Mouse (Mus musculus) forebrain, embryonic 10.5 days (tissue): ENCODE results near the gene Vamp2. TPM values are rescaled to one million over a fixed set of nuclear protein-coding genes. Genes with fewer than 3 reads are reported as not detected.
"Not testable (repeated sequence)": the region's sequence is repeated elsewhere in the genome, so short reads cannot be mapped to it uniquely, and the experiment has no call there.

Experiments
- DNase-seq: peaks from one replicate; pipeline ENCODE4 v3.0.0-alpha.2; 2017; ENCODE audit warnings: low spot score; ENCODE audit errors: extremely low spot score
- H3K27ac ChIP-seq: fragments of 300-500 bp; sonication (generic); 2 replicates; pipeline ENCODE4 v1.5.1; 2016; ENCODE audit warnings: mild to moderate bottlenecking
- H3K27me3 ChIP-seq: fragments of 300-500 bp; sonication (generic); 2 replicates; pipeline ENCODE4 v1.6.1; 2016; ENCODE audit warnings: mild to moderate bottlenecking; ENCODE audit not compliant: poor library complexity, severe bottlenecking
- H3K36me3 ChIP-seq: fragments of 300-500 bp; sonication (generic); replicated peaks from 2 replicates; pipeline ENCODE4 v1.6.1; 2016; ENCODE audit warnings: mild to moderate bottlenecking, moderate library complexity
- H3K4me1 ChIP-seq: fragments of 300-500 bp; sonication (generic); 2 replicates; pipeline ENCODE4 v1.6.1; 2016
- H3K4me3 ChIP-seq: fragments of 300-500 bp; sonication (generic); 2 replicates; pipeline ENCODE4 v1.5.1; 2016; ENCODE audit warnings: mild to moderate bottlenecking, moderate library complexity
- H3K9me3 ChIP-seq: fragments of 300-500 bp; sonication (generic); 2 replicates; pipeline ENCODE4 v1.6.1; 2016; ENCODE audit warnings: mild to moderate bottlenecking, moderate library complexity
- WGBS: fragments of 180-500 bp; shearing (Covaris S2); methylation state at CpG from one replicate; pipeline ENCODE4 v1.1.7; 2016; 5-methylcytosine and 5-hydroxymethylcytosine counted together
- polyA plus RNA-seq: library from polyadenylated mRNA; unstranded; fragments of >200 nt; fragmentation: Nextera tagmentation; extraction: Ambion mirVana; gene quantifications from 2 replicates; pipeline ENCODE4 v1.2.1, GENCODE M21; 2016

Vamp2 gene
- polyA plus RNA-seq, 1 experiment from 2014 or later, result 57.6 TPM

DNA sequence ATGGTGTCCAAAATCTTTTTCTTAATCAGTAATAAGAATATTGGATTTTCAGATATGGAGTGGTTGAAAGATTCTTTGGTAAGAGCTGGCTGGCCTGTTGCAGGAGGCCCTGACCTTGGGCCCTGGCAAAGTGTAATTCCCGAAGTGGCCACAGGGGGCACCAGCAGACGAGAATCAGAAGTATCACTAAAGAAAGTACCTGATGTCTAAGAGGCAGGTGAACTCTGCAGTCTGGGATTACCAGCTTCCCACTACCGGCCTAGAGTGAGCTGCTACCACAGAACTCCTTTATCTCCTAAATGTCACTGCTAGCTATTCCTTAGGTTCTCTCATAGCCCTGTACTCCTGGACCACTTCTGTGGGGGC lies 4.1 kb downstream of the Vamp2 start:
- Histone ChIP-seq H3K27ac (no peak overlapping the region), H3K9me3 (no peaks in the 10 kb centered on the region), H3K4me3 (no peak overlapping the region; the same call in 1 of the 2 replicates), H3K36me3 (peaks cover 33% of the 10 kb centered on the region), H3K4me1 (peaks cover 67% of the 10 kb centered on the region), H3K27me3 (no peaks in the 10 kb centered on the region)
- DNase-seq, result peak; percentile 84
- 3% methylated on average over 3 of the region's 3 CpGs for WGBS

DNA sequence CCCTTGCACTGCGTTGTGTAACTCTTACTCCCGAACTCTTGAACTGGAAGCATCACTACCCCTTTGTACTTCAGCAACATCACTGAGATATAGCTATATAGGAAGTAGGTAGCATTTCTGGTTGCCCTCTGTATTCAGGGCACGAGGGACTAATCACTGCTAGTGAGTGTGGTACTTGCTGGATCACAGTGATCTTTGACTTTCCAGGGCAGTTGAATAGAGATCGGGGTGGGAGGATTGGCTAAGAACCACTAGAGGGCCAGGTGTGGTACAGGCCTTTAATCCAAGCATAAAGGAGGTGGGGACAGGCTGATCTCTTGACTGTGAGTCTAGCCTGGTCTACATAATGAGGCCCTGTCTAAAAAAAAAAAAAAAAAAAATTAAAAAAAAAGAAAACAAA lies 4.6 kb downstream of the Vamp2 start:
- no peak overlapping the region; the same call in 1 of the 2 replicates for H3K4me3 ChIP-seq
- no peak overlapping the region for H3K27ac ChIP-seq
- H3K9me3 ChIP-seq, result no peaks in the 10 kb centered on the region
- 86% methylated on average over 4 of the region's 4 CpGs for WGBS
- H3K27me3 ChIP-seq, result no peaks in the 10 kb centered on the region
- H3K36me3 ChIP-seq, result peaks cover 33% of the 10 kb centered on the region
- H3K4me1 ChIP-seq, result peaks cover 67% of the 10 kb centered on the region
- DNase-seq, result no peak

DNA sequence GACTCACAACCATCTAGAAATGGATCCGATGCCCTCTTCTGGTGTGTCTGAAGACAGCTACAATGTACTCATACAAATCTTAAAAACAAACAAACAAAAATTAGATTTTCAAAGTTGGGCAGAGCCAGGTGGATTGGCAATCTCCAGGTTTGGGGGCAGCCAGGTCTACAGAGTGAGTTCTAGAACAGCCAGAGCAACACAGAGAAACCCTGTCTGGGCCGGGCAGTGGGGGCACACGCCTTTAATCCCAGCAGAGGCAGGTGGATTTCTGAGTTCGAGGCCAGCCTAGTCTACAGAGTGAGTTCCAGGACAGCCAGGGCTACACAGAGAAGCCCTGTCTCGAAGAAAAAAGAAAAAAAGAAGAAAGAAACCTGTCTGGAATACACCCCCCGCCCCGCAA lies 5.6 kb downstream of the Vamp2 start:
- not testable (repeated sequence) for H3K4me3 ChIP-seq, H3K9me3 ChIP-seq, H3K27ac ChIP-seq, H3K27me3 ChIP-seq, DNase-seq
- H3K36me3 ChIP-seq, result peaks cover 33% of the 10 kb centered on the region
- WGBS, result 88% methylated on average over 7 of the region's 7 CpGs
- H3K4me1 ChIP-seq, result peaks cover 69% of the 10 kb centered on the region

DNA sequence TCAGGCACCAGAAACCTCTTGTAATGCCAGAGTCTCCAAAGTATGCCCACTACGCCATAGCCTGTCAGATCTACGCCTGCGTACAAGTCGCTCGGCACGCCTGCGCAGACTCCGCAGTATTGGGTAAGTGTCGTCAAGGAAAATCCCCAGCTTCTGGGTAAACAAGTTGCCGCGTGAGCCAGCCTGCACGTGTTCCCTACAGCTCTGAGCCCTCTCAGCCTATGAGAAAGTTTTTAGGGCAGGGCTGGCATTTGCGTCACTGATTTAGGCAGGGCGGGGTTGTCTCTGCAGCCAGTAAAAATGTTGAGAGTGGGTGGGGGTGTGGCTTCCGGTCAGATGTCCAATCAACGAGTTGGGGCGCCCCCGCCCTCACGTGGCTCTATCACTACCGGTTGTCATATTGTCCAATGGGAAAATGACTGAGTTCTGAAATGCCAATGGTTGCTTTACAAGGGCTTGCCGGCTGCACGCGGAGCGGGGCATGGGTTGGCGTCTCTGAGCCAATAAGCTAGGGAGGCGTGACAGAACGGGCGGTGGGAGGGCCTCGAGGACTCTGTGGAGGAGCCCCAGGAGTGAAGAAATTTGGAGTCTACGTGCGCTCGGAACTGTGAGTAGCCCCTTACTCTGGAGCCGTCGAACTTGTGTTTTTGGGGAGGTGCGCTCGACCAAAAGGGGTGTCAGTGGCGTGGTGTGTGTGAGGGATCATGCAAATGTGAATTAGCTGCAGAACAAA lies 6.6 kb downstream of the Vamp2 start, which contains the start of gene Per1:
Gene Per1, plus strand, starts transcription at position 521 of the 733 bp plus-strand sequence.
- peak; percentile 99 for DNase-seq
- H3K36me3 ChIP-seq, result peaks cover 28% of the 10 kb centered on the region
- H3K27ac ChIP-seq, result peak within 1 kb of the TSS; percentile 81
- under 1% methylated on average over 37 of the region's 37 CpGs for WGBS
- H3K27me3 ChIP-seq, result no peaks in the 10 kb centered on the region
- peak within 1 kb of the TSS; percentile 65 for H3K4me3 ChIP-seq
- H3K4me1 ChIP-seq, result peaks cover 69% of the 10 kb centered on the region
- no peaks in the 10 kb centered on the region for H3K9me3 ChIP-seq

- H3K27me3 ChIP-seq, result no peaks in the 10 kb centered on the region
- H3K36me3 ChIP-seq, result peaks cover 22% of the 10 kb centered on the region
- H3K4me1 ChIP-seq, result peaks cover 70% of the 10 kb centered on the region
- no peak for DNase-seq
- H3K9me3 ChIP-seq, result no peaks in the 10 kb centered on the region
- H3K27ac ChIP-seq, result peak overlapping the region; percentile 81
- H3K4me3 ChIP-seq, result peak overlapping the region; percentile 65
- 4% methylated on average over 27 of the region's 27 CpGs for WGBS
Measured at GRCm38 (mm10) chr11:69095511-69096231, 7.4 kb downstream of the Vamp2 start.

DNA sequence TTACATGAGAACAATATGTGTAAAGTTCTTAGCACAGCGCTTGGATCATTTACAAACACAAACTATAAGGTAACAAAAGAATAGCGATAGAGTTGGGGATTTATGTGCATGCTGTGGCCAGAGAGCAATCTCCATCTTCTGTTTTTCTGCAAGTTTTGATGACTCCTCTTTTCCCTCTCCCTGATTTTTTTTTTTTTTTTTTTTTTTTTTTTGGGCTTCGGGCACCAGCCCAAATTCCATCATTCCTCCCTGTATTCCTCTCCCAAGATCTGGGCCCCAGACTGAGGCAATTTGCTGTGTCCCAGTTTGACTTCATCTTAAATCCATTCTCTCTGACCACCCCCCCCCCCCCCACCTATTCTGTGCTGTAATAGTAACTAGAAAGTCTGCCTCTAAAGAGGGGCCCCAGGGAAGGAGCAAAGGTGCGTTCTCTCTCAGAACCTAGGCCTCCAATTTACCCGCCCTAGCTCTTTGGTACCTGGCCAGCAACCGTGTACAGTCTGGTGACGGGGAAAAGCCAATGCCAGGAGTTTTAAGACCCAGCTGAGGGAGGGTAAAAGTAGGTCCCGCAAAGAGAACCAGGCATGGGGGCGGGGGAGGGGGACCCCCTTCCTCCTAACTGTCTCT lies 8.2 kb downstream of the Vamp2 start:
- WGBS, result 18% methylated on average over 9 of the region's 9 CpGs
- Histone ChIP-seq H3K4me1 (peaks cover 74% of the 10 kb centered on the region), H3K27ac (peak overlapping the region; percentile 82), H3K9me3 (no peaks in the 10 kb centered on the region), H3K27me3 (no peaks in the 10 kb centered on the region), H3K36me3 (peaks cover 22% of the 10 kb centered on the region), H3K4me3 (peak overlapping the region; percentile 65)
- no peak for DNase-seq

GRCm38 (mm10) chr11:69096987-69097900 lies 9.0 kb downstream of the Vamp2 start:
- no peaks in the 10 kb centered on the region for H3K9me3 ChIP-seq
- peak overlapping the region; percentile 82 for H3K27ac ChIP-seq
- peak; percentile 86 for DNase-seq
- H3K4me3 ChIP-seq, result peak overlapping the region; percentile 65
- WGBS, result 3% methylated on average over 29 of the region's 29 CpGs
- H3K4me1 ChIP-seq, result peaks cover 71% of the 10 kb centered on the region
- peaks cover 24% of the 10 kb centered on the region for H3K36me3 ChIP-seq
- no peaks in the 10 kb centered on the region for H3K27me3 ChIP-seq

- WGBS, result 24% methylated on average over 8 of the region's 8 CpGs
- Histone ChIP-seq H3K4me3 (peak overlapping the region; percentile 65), H3K36me3 (peaks cover 27% of the 10 kb centered on the region), H3K27me3 (no peaks in the 10 kb centered on the region), H3K4me1 (peaks cover 71% of the 10 kb centered on the region), H3K27ac (peak overlapping the region; percentile 86), H3K9me3 (no peaks in the 10 kb centered on the region)
- DNase-seq, result no peak
Measured at GRCm38 (mm10) chr11:69098039-69098761, 9.9 kb downstream of the Vamp2 start.

DNA sequence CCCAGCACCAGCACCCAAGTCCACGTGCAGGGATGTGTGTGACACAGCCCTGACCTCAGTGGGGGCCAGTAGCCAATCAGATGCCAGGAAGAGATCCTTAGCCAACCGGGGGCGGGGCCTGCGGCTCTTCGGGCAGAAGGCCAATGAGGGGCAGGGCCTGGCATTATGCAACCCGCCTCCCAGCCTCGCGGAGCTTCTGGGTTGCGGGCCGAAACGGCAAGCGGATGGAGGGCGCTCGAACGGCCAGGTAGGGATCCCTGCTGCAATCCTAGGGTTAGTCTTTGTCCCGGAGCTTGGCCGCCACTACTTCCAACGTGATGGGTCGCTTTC lies 10.4 kb downstream of the Vamp2 start:
- Histone ChIP-seq H3K4me1 (peaks cover 71% of the 10 kb centered on the region), H3K27me3 (no peaks in the 10 kb centered on the region), H3K9me3 (no peaks in the 10 kb centered on the region), H3K36me3 (peaks cover 33% of the 10 kb centered on the region), H3K4me3 (peak overlapping the region; percentile 65), H3K27ac (peak overlapping the region; percentile 86)
- under 1% methylated on average over 19 of the region's 19 CpGs for WGBS
- DNase-seq, result peak; percentile 92

DNA sequence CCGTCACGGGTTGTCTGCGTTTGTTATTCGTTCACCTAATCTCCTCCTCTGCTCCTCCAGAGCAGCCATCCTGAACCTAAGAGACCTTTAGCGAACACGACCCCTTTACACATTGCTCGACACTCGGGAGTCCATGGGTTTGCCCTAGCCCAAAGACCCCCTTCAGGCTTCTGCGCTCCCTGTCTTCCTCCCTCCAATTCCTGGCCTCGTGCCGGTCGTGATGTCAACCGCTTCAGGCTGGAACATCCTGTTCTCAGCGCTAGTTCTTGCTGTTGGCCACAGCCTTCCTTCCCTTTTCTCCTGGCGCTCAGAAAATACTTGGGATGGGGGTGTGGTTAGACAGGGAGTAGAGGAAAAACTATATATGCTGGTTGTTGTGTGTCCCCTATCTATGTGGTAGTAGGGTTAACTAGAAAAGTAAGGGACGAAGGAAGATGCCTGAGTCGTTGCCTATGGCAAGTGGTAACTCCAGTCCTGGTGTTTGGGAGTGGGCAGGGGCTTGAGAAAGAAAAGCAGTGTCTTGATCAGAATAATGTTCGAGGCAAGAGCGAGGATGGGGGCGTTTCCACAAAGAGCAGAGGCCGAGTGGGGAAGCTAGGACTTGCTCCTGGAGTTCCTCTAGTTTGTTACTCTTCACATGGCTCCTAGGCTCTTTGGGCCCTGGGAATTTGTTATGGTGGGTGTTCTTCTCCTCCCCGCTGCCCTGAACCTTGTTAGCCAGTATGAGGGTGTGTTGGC lies 11.1 kb downstream of the Vamp2 start:
- peaks cover 65% of the 10 kb centered on the region for H3K4me1 ChIP-seq

GRCm38 (mm10) chr11:69099915-69100345 lies 11.6 kb downstream of the Vamp2 start:
- 1% methylated on average over 23 of the region's 23 CpGs for WGBS

More for the DNA sequence above, 11.1 kb downstream of the Vamp2 start:
- peaks cover 39% of the 10 kb centered on the region for H3K36me3 ChIP-seq
- peak overlapping the region; percentile 86 for H3K27ac ChIP-seq
- no peak for DNase-seq
- H3K27me3 ChIP-seq, result no peaks in the 10 kb centered on the region
- peak overlapping the region; percentile 65 for H3K4me3 ChIP-seq
- WGBS, result 2% methylated on average over 22 of the region's 22 CpGs
- H3K9me3 ChIP-seq, result no peaks in the 10 kb centered on the region

More at GRCm38 (mm10) chr11:69099915-69100345, 11.6 kb downstream of the Vamp2 start:
- no peaks in the 10 kb centered on the region for H3K27me3 ChIP-seq
- H3K27ac ChIP-seq, result peak overlapping the region; percentile 86
- peak overlapping the region; percentile 65 for H3K4me3 ChIP-seq
- no peaks in the 10 kb centered on the region for H3K9me3 ChIP-seq
- H3K36me3 ChIP-seq, result peaks cover 45% of the 10 kb centered on the region
- peaks cover 62% of the 10 kb centered on the region for H3K4me1 ChIP-seq
- DNase-seq, result peak; percentile 84
